Mouse (Mus musculus): Measurements from ENCODE around the gene Spire2. TPM values are rescaled to one million over a fixed set of nuclear protein-coding genes. Genes with fewer than 3 reads are reported as not detected.
A peak's percentile ranks its signal among the peaks of the same experiment; 100 is the strongest.

The Spire2 gene
- polyA plus RNA-seq, 1 experiment from 2014 or later = 5.8 TPM

DNA sequence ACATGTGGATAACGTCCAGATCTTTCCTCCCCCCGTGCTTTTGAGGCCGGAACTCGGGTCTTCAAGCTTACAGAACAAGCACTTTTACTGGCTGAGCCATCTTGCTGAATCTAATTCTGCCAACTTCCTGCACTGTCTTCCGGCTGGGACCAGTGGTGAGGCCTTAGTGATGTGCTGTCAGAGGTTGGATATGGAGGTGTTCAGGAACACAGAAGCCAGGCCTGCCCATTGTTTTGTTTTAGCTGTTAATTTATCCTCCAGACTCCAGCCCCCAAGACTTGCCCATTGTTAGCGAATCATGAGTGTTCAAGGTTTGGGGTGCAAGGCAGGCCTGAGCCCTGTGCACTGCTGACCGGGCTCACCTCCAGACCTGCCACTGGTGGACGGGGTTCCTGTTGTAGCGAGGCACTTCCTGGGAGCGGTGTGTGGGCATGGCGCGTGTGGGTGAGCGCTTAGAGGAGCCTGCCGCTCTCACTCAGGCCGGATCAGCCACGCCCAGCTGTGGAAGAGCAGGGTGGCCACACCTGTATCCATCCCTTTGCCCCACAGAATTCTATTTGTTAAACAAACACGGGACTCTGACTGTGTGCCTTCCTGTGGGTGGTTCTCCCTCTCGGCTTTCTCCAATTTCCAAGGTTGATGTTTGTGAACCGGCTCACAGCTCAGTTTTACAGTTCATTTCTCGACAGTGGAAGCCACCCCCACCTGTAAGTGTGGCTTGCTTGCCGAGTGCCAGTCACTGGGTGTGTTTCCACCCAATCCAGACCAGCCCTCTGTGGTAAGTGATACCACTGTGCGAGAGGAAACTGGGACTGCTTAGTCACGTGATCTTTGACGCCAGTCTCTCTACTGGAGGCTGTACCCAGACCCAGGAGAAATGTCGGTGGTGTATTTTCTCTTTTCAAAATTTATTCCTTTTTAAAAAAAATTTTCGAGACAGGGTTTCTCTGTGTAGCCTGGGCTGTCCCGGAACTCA is 8.8 kb downstream of the Spire2 start:
- no peak overlapping the region for H3K4me3 ChIP-seq
- H3K4me1 ChIP-seq = peaks cover 17% of the 10 kb centered on the region
- DNase-seq (ENCODE audit: low spot score) = no peak
- H3K27me3 ChIP-seq (replicated peaks; ENCODE audit: low read depth, poor library complexity, severe bottlenecking) = no peaks in the 10 kb centered on the region
- H3K9me3 ChIP-seq = peaks cover 3% of the 10 kb centered on the region; the same call in 1 of the 2 replicates
- H3K36me3 ChIP-seq (replicated peaks) = peaks cover 5% of the 10 kb centered on the region; the same call in 1 of the 2 replicates
- H3K27ac ChIP-seq (replicated peaks) = no peak overlapping the region
- 85% methylated on average over 27 of the region's 27 CpGs for WGBS

- Histone ChIP-seq H3K4me3 (no peak overlapping the region), H3K36me3 (replicated peaks) (peaks cover 5% of the 10 kb centered on the region; the same call in 1 of the 2 replicates), H3K27ac (replicated peaks) (no peak overlapping the region), H3K9me3 (peaks cover 3% of the 10 kb centered on the region; the same call in 1 of the 2 replicates), H3K27me3 (replicated peaks; ENCODE audit: low read depth, poor library complexity, severe bottlenecking) (no peaks in the 10 kb centered on the region), H3K4me1 (peaks cover 17% of the 10 kb centered on the region)
- WGBS = 85% methylated on average over 8 of the region's 8 CpGs
- no peak for DNase-seq (ENCODE audit: low spot score)
These were observed 9.7 kb downstream of the Spire2 start for GRCm38 (mm10) chr8:123342253-123342652.

DNA sequence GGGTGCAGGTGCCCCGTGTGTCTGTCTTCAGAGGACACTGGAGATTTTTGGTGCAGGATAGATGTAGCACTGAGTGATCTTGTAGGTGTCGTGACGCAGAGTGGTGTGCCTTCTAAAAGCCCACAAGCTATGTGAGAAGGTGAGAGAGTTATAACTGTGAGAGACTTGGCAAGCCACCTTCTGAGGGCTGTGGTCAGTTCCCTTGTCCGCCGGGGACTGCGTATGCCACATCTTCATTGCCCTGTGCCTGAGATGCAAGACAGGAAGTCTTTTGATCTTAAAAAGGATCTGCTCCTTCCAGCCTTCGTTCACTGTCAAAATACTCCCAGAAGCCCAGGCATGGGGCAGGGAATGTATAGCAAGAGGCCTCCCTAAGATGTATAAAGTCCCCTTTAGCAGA is 10.4 kb downstream of the Spire2 start:
- Histone ChIP-seq H3K27ac (replicated peaks) (no peak overlapping the region), H3K4me3 (no peak overlapping the region), H3K36me3 (replicated peaks) (peaks cover 5% of the 10 kb centered on the region; the same call in 1 of the 2 replicates), H3K4me1 (peaks cover 22% of the 10 kb centered on the region), H3K27me3 (replicated peaks; ENCODE audit: low read depth, poor library complexity, severe bottlenecking) (no peaks in the 10 kb centered on the region), H3K9me3 (peaks cover 3% of the 10 kb centered on the region; the same call in 1 of the 2 replicates)
- 80% methylated on average over 7 of the region's 7 CpGs for WGBS
- DNase-seq (ENCODE audit: low spot score) = no peak

DNA sequence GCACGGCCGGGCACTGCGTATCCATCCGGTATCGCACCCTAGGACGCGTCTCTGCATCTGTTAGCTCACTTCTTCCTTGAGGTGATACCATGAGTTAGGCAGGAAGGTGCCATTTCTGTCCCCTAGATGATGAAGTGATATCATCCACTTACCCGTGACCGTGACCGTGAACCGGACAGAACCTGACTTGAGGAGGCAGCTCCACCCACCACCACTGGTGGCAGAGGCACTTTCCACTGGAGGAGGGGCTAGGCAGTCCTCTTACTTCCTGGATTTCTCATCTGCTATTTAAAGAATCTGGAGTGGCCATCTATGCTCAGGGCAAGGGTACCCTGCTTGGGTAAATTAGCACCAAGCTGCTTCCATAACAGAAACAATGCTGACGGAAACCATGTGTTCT is 10.9 kb downstream of the Spire2 start:
- Histone ChIP-seq H3K4me3 (no peak overlapping the region), H3K9me3 (peaks cover 3% of the 10 kb centered on the region; the same call in 1 of the 2 replicates), H3K27me3 (replicated peaks; ENCODE audit: low read depth, poor library complexity, severe bottlenecking) (no peaks in the 10 kb centered on the region), H3K36me3 (replicated peaks) (peaks cover 5% of the 10 kb centered on the region; the same call in 1 of the 2 replicates), H3K27ac (replicated peaks) (no peak overlapping the region), H3K4me1 (peaks cover 27% of the 10 kb centered on the region)
- 88% methylated on average over 12 of the region's 12 CpGs for WGBS
- DNase-seq (ENCODE audit: low spot score) = no peak

DNA sequence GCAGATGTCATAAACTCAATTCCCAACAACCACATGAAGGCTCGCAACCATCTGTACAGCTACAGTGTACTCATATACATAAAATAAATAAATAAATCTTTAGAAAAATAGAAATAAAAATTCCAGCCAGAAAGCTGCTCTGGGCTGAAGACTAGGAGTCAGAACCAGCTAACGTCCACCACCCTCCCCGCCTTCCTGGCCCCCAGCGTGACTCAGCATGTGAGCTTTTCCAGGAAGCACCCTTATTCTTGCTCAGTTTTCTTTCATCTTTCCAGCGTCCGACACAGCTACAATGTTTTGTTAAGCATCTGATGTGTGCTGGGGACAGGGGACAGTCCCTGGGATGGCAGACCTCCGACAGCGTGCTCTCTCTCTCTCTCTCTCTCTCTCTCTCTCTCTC is 12.6 kb downstream of the Spire2 start:
- H3K4me3 ChIP-seq = no peak overlapping the region
- no peaks in the 10 kb centered on the region; the same call in 1 of the 2 replicates for H3K9me3 ChIP-seq
- no peaks in the 10 kb centered on the region for H3K27me3 ChIP-seq (replicated peaks; ENCODE audit: low read depth, poor library complexity, severe bottlenecking)
- H3K36me3 ChIP-seq (replicated peaks) = no peaks in the 10 kb centered on the region
- peaks cover 39% of the 10 kb centered on the region for H3K4me1 ChIP-seq
- DNase-seq (ENCODE audit: low spot score) = no peak
- H3K27ac ChIP-seq (replicated peaks) = no peak overlapping the region
- WGBS = 86% methylated on average over 8 of the region's 8 CpGs

- no peak for DNase-seq (ENCODE audit: low spot score)
- H3K27ac ChIP-seq (replicated peaks) = no peak overlapping the region
- no peak overlapping the region for H3K4me3 ChIP-seq
- H3K4me1 ChIP-seq = peaks cover 39% of the 10 kb centered on the region
- WGBS = 88% methylated on average over 6 of the region's 6 CpGs
- H3K9me3 ChIP-seq = no peaks in the 10 kb centered on the region
- H3K36me3 ChIP-seq (replicated peaks) = no peaks in the 10 kb centered on the region
- no peaks in the 10 kb centered on the region for H3K27me3 ChIP-seq (replicated peaks; ENCODE audit: low read depth, poor library complexity, severe bottlenecking)
These were observed 13.3 kb downstream of the Spire2 start for GRCm38 (mm10) chr8:123345856-123346255.

GRCm38 (mm10) chr8:123347293-123347692 is 14.8 kb downstream of the Spire2 start:
- no peak for DNase-seq (ENCODE audit: low spot score)
- WGBS = 86% methylated on average over 2 of the region's 2 CpGs
- Histone ChIP-seq H3K9me3 (no peaks in the 10 kb centered on the region), H3K4me1 (peaks cover 39% of the 10 kb centered on the region), H3K27me3 (replicated peaks; ENCODE audit: low read depth, poor library complexity, severe bottlenecking) (no peaks in the 10 kb centered on the region), H3K27ac (replicated peaks) (no peak overlapping the region), H3K36me3 (replicated peaks) (no peaks in the 10 kb centered on the region), H3K4me3 (no peak overlapping the region)

DNA sequence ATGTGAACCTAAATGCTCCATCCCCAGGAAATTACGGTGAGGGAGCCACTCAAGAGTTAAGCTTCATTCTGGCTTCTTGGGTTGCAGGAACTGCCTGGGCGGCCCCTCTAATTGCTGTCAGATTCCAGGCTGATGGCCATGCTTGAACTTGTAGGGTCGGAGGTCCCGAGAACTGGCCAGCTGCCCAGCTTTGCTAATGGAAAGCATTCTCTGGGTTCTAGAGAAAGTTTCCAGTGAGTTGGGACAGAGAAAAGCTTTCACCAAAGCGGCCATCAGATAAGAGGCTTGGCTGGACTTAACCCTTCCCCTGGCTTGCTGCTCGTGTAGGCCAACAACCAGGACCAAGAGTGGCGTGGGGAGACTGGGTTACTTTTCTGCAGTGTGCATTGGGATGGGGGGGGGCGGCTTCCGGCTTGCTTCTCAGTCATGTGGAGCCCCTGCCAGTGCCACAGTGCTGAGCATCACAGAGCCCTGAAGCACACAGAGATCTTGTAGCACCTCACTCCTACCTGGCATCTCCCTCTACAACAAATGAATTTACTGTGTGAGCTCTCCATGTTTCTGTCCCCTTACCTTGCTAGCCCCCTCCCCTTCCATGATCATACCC is 15.8 kb downstream of the Spire2 start:
- peaks cover 43% of the 10 kb centered on the region for H3K4me1 ChIP-seq
- no peaks in the 10 kb centered on the region for H3K9me3 ChIP-seq
- H3K36me3 ChIP-seq (replicated peaks) = no peaks in the 10 kb centered on the region
- peak; percentile 75 for DNase-seq (ENCODE audit: low spot score)
- H3K4me3 ChIP-seq = 0 out of 2 replicates have a peak overlapping the region, but pooled peaks have one; percentile 23
- peak overlapping the region; percentile 73 for H3K27ac ChIP-seq (replicated peaks)
- H3K27me3 ChIP-seq (replicated peaks; ENCODE audit: low read depth, poor library complexity, severe bottlenecking) = 0 out of 2 replicates have a peak, but pooled peaks cover 1% of the 10 kb centered on the region
- 35% methylated on average over 9 of the region's 9 CpGs for WGBS

DNA sequence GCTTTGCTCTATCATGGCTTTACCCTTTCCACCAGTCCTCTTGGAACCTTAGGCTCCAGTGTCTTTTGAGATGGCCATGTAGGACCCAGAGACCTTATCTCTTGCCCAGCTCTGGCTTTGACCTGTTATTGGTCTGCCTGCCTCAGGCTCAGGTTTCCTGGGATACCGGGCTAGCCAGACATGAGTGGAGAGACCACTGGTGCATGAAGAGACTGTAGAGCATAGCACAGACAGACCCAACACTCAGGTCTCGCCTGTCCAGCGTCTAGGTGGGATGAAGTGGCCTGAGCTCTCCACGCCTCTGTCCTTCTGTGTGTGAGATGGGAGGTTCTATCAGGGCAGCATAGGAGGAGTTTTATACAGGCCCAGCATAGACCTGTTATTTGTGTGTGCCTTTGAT is 16.6 kb downstream of the Spire2 start:
- H3K27ac ChIP-seq (replicated peaks) = peak overlapping the region; percentile 73
- H3K36me3 ChIP-seq (replicated peaks) = no peaks in the 10 kb centered on the region
- H3K9me3 ChIP-seq = no peaks in the 10 kb centered on the region
- WGBS = 80% methylated on average over 4 of the region's 4 CpGs
- peaks cover 43% of the 10 kb centered on the region for H3K4me1 ChIP-seq
- 0 out of 2 replicates have a peak, but pooled peaks cover 9% of the 10 kb centered on the region for H3K27me3 ChIP-seq (replicated peaks; ENCODE audit: low read depth, poor library complexity, severe bottlenecking)
- no peak overlapping the region for H3K4me3 ChIP-seq
- DNase-seq (ENCODE audit: low spot score) = no peak

DNA sequence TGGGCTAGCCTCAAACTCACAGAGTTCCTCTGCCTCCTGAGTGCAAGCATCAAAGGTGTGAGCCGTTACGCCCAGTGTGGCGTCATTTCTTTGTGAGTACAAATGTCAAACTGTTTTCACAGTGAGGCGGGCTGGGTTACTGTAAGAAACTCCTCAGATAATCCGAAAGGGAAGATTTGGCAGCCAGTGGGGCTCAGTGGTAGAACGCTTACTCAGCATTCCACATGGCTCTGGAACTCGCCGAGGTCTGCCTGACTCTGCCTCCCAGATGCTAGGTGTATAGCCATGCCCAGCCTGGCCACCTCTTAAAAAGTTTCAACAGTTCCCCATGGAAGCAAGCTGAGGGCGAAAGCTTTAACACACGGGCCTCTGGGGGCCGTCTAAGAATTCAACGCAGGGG is 19.6 kb downstream of the Spire2 start:
- Histone ChIP-seq H3K4me1 (peaks cover 41% of the 10 kb centered on the region), H3K36me3 (replicated peaks) (peaks cover 4% of the 10 kb centered on the region; the same call in 1 of the 2 replicates), H3K9me3 (no peaks in the 10 kb centered on the region), H3K27me3 (replicated peaks; ENCODE audit: low read depth, poor library complexity, severe bottlenecking) (0 out of 2 replicates have a peak, but pooled peaks cover 12% of the 10 kb centered on the region), H3K4me3 (no peak overlapping the region), H3K27ac (replicated peaks) (no peak overlapping the region)
- DNase-seq (ENCODE audit: low spot score) = no peak
- WGBS = 88% methylated on average over 12 of the region's 12 CpGs

DNA sequence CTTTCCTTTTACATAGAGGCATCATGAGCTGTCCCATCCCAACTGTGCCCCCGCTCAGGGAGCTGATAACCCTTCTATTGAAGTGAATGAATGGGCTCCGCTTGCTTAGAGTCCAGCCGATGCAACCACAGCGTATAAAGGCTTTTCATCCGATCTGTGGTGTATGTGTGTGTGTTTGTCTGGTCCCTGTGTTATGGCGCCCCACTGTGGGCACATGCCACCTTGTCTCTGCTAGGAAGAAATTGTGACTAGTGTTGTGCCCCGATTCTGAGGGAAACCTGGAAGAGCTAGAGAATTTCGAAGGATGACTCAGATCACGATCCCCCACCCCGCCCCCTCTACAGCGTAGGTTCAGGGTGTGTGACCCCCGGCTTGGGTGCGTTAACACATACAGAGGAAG is 20.3 kb downstream of the Spire2 start:
- Histone ChIP-seq H3K4me3 (no peak overlapping the region), H3K4me1 (peaks cover 37% of the 10 kb centered on the region), H3K27ac (replicated peaks) (no peak overlapping the region), H3K36me3 (replicated peaks) (peaks cover 8% of the 10 kb centered on the region; the same call in 1 of the 2 replicates), H3K9me3 (no peaks in the 10 kb centered on the region), H3K27me3 (replicated peaks; ENCODE audit: low read depth, poor library complexity, severe bottlenecking) (0 out of 2 replicates have a peak, but pooled peaks cover 12% of the 10 kb centered on the region)
- DNase-seq (ENCODE audit: low spot score) = peak; percentile 59
- WGBS = 64% methylated on average over 13 of the region's 13 CpGs

- peaks cover 33% of the 10 kb centered on the region for H3K4me1 ChIP-seq
- no peak for DNase-seq (ENCODE audit: low spot score)
- WGBS = 52% methylated on average over 11 of the region's 11 CpGs
- no peak overlapping the region for H3K4me3 ChIP-seq
- no peaks in the 10 kb centered on the region for H3K9me3 ChIP-seq
- H3K36me3 ChIP-seq (replicated peaks) = peaks cover 8% of the 10 kb centered on the region; the same call in 1 of the 2 replicates
- H3K27ac ChIP-seq (replicated peaks) = no peak overlapping the region
- H3K27me3 ChIP-seq (replicated peaks; ENCODE audit: low read depth, poor library complexity, severe bottlenecking) = 0 out of 2 replicates have a peak, but pooled peaks cover 12% of the 10 kb centered on the region
These were observed 20.7 kb downstream of the Spire2 start for GRCm38 (mm10) chr8:123353216-123353615.
